Mouse (Mus musculus): ENCODE measurements around the gene Gm21789. TPM values are rescaled to one million over a fixed set of nuclear protein-coding genes. Genes with fewer than 3 reads are reported as not detected.

The Gm21789 gene
- not detected for total RNA-seq (2023)

GRCm38 (mm10) chrX:32941468-32941867 lies at the start of gene Gm21789:
Gene Gm21789, plus strand, starts transcription at chrX:32941768.

GRCm38 (mm10) chrX:32894325-32894724 lies 47.2 kb upstream of the Gm21789 start, which contains the start of gene Btbd35f30:
Gene Btbd35f30, plus strand, starts transcription at chrX:32894625.

GRCm38 (mm10) chrX:32973597-32973996 lies 32.0 kb downstream of the Gm21789 start, which contains the start of gene Btbd35f5:
Gene Btbd35f5, plus strand, starts transcription at chrX:32973897.

Other genes with a start within 250 kb of the Gm21789 start
- gene Btbd35f21, start 215.7 kb upstream of the Gm21789 start, total RNA-seq (2023) = not detected
- not detected for gene Btbd35f30, start 47.1 kb upstream of the Gm21789 start, total RNA-seq (2023)
- not detected for gene Btbd35f5, start 32.1 kb downstream of the Gm21789 start, total RNA-seq (2023)